In the genomic region with DNA sequence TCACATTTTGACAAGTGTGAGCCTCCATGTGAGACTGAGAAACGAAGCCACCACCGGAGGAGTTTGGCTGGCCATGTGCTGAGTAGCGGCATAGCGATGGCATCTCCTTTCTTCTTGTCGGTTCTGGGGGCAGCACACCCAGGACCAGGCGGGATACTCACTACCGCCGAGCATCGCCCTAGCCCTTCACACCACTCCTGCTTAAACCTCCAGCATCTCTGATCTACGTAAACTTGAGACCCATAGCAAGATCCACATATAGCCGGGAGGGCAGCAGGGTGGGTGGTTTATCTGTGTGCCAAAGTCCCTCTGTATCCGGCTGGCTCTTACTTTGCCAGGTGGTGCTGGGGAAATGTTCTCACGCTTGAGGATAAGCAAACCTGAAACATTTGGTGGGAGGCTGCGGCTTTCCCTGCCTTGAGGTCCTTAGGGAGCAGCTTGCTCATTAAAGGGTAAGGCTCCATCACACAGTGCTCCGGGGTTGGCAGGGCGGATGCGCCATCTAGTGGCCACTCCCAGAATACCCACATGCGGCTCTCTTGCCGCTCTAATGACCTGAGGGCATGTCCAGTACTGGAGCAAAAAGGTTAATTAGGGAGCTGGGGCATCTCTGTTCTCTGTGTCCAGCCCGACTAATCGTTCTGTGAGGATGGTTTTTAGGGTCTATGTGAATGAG, we compare ENCODE assay signal across 8 mouse cellular contexts.
A peak's percentile ranks its signal among the peaks of the same experiment; 100 is the strongest.
DNase-seq lines count a peak whose midpoint lies in the region; ATAC-seq lines count a peak whose summit lies in the region.

No protein-coding gene starts in this region.

- peak; percentile 71 for ATAC-seq in activated CD4-positive, CD25-positive, alpha-beta regulatory T cell, adult 4 months
- peak; percentile 80 for ATAC-seq in common myeloid progenitor, adult 5-6 weeks (replicated peaks; ENCODE audit: low read depth, poor library complexity, severe bottlenecking)
- peak; percentile 63 for ATAC-seq in inflammation-experienced regulatory T-cells, adult 6 months
- ATAC-seq in megakaryocyte-erythroid progenitor cell, adult 5-6 weeks (replicated peaks; ENCODE audit: low FRiP score, low TSS enrichment, poor library complexity, severe bottlenecking), result peak; percentile 74

- intact Hi-C loops in gastrocnemius, postnatal 14 days (cut with DNase I; ENCODE audit: low total_unique reads), result loop anchor here (5.0 kb wide), 2 partner anchors 148 to 528 kb away; no protein-coding TSS in a partner anchor

- DNase-seq in gastrocnemius, postnatal 14 days, result peak; percentile 84
- peak; percentile 69 to 81 for DNase-seq in left cerebral cortex, adult 8-10 months (ENCODE audit: low spot score in 2 of 2)
- peak; percentile 73 to 82 for DNase-seq in right cerebral cortex, postnatal 10 days (ENCODE audit: low spot score in 2 of 2)
- peak; percentile 50 for DNase-seq in urinary bladder, postnatal 10 days (ENCODE audit: low spot score)

Comparison
In these comparisons a context has a peak if more than half of its experiments do, and no peak if none do; other contexts are left out.
1. Peak in every context shown above with its lines: DNase-seq and ATAC-seq.